Mouse (Mus musculus) liver, embryonic 12.5 days (tissue): Measurements from ENCODE around the gene Gm17079. TPM values are rescaled to one million over a fixed set of nuclear protein-coding genes. Genes with fewer than 3 reads are reported as not detected.
"Not testable (repeated sequence)": the region's sequence is repeated elsewhere in the genome, so short reads cannot be mapped to it uniquely, and the experiment has no call there.

Source experiments
- ATAC-seq: fragments of 200-750 bp; cut with Nextera tagmentation; 2 replicates; pipeline ENCODE4 v1.8.0; 2017; ENCODE audit warnings: moderate number of reproducible peaks, mild to moderate bottlenecking, moderate library complexity
- H3K27ac ChIP-seq: fragments of 300-500 bp; sonication (generic); 2 replicates; pipeline ENCODE4 v1.5.1; 2016; ENCODE audit warnings: mild to moderate bottlenecking
- H3K27me3 ChIP-seq: fragments of 300-500 bp; sonication (generic); replicated peaks from 2 replicates; pipeline ENCODE4 v1.6.1; 2016; ENCODE audit warnings: mild to moderate bottlenecking, moderate library complexity
- H3K36me3 ChIP-seq: fragments of 300-500 bp; sonication (generic); 2 replicates; pipeline ENCODE4 v1.6.1; 2016; ENCODE audit warnings: mild to moderate bottlenecking, moderate library complexity
- H3K4me1 ChIP-seq: fragments of 300-500 bp; sonication (generic); 2 replicates; pipeline ENCODE4 v1.6.1; 2016
- H3K4me2 ChIP-seq: fragments of 300-500 bp; sonication (generic); 2 replicates; pipeline ENCODE4 v1.6.1; 2016; ENCODE audit warnings: mild to moderate bottlenecking, moderate library complexity
- H3K4me3 ChIP-seq: fragments of 300-500 bp; sonication (generic); 2 replicates; pipeline ENCODE4 v1.5.1; 2016; ENCODE audit warnings: mild to moderate bottlenecking, moderate library complexity
- H3K9ac ChIP-seq: fragments of 300-500 bp; sonication (generic); 2 replicates; pipeline ENCODE4 v1.6.1; 2016; ENCODE audit warnings: mild to moderate bottlenecking, moderate library complexity
- H3K9me3 ChIP-seq: fragments of 300-500 bp; sonication (generic); replicated peaks from 2 replicates; pipeline ENCODE4 v1.6.1; 2016; ENCODE audit warnings: mild to moderate bottlenecking, moderate library complexity
- whole genome bisulfite sequencing: fragments of 180-500 bp; shearing (Covaris S2); methylation state at CpG from one replicate; pipeline ENCODE4 v1.1.7; 2016; ENCODE audit not compliant: insufficient replicate concordance; 5-methylcytosine and 5-hydroxymethylcytosine counted together
- polyA plus RNA-seq: library from polyadenylated mRNA; unstranded; fragments of >200 nt; fragmentation: Nextera tagmentation; extraction: Ambion mirVana; gene quantifications from 2 replicates; pipeline ENCODE4 v1.2.1, GENCODE M21; 2016

The Gm17079 gene
- not detected in 2 replicates for polyA plus RNA-seq

DNA sequence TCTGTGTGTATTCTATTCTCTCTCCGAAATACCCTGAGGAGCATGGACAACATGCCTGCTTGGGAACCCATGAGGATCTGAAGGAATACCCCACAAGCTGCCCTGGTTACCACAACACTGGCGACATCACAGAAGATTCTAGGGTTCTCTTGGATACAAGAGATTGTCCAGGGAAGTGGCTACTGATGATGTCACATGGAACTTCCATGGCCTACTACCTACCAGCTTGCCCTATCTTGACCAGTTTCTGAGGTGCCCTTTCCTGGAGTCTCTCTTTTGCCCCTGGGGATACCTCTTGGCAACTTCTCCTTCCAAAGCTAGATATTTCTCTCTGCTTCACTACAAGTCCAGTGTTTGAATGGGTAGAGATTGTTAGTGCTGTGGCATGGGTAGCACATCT lies at the start of gene Gm17079:
Gm17079 (minus strand) TSS at position 101 of the 400 bp plus-strand sequence.
- H3K9me3 ChIP-seq, ATAC-seq, H3K4me3 ChIP-seq: not testable (repeated sequence)

GRCm38 (mm10) chr14:51740347-51741170 lies 45.3 kb upstream of the Gm17079 start:
- no peaks in the 10 kb centered on the region for H3K36me3 ChIP-seq
- H3K4me2 ChIP-seq: peak overlapping the region; percentile 47
- no peak overlapping the region for H3K9ac ChIP-seq
- peak overlapping the region; percentile 18 for H3K4me3 ChIP-seq
- no peaks in the 10 kb centered on the region for H3K9me3 ChIP-seq
- no peaks in the 10 kb centered on the region for H3K4me1 ChIP-seq
- H3K27ac ChIP-seq: no peak overlapping the region
- ATAC-seq: no peak
- H3K27me3 ChIP-seq: peaks cover 48% of the 10 kb centered on the region
- WGBS: 2% methylated on average over 42 of the region's 42 CpGs

More for the DNA sequence above, at the start of gene Gm17079:
- not testable (repeated sequence) for H3K36me3 ChIP-seq, H3K4me2 ChIP-seq, H3K4me1 ChIP-seq, H3K27me3 ChIP-seq, H3K27ac ChIP-seq, H3K9ac ChIP-seq
- WGBS: 71% methylated on average over 2 of the region's 2 CpGs

GRCm38 (mm10) chr14:51739150-51739993 lies 44.1 kb upstream of the Gm17079 start:
- Histone ChIP-seq H3K27me3 (peaks cover 48% of the 10 kb centered on the region), H3K4me3 (no peak overlapping the region), H3K9me3 (no peaks in the 10 kb centered on the region), H3K4me2 (no peak overlapping the region), H3K36me3 (no peaks in the 10 kb centered on the region), H3K9ac (no peak overlapping the region), H3K27ac (no peak overlapping the region), H3K4me1 (no peaks in the 10 kb centered on the region)
- ATAC-seq: no peak
- WGBS: 2% methylated on average over 23 of the region's 24 CpGs

- no peak overlapping the region for H3K27ac ChIP-seq
- no peak for ATAC-seq
- H3K36me3 ChIP-seq: no peaks in the 10 kb centered on the region
- no peaks in the 10 kb centered on the region for H3K9me3 ChIP-seq
- 2% methylated on average over 29 of the region's 29 CpGs for WGBS
- H3K4me3 ChIP-seq: no peak overlapping the region
- no peak overlapping the region for H3K4me2 ChIP-seq
- H3K9ac ChIP-seq: no peak overlapping the region
- H3K4me1 ChIP-seq: no peaks in the 10 kb centered on the region
- peaks cover 48% of the 10 kb centered on the region for H3K27me3 ChIP-seq
Measured at GRCm38 (mm10) chr14:51738411-51739149, 43.3 kb upstream of the Gm17079 start.

GRCm38 (mm10) chr14:51737967-51738366 lies 42.7 kb upstream of the Gm17079 start:
- peaks cover 48% of the 10 kb centered on the region for H3K27me3 ChIP-seq
- H3K36me3 ChIP-seq: no peaks in the 10 kb centered on the region
- no peak overlapping the region for H3K9ac ChIP-seq
- no peak overlapping the region for H3K27ac ChIP-seq
- ATAC-seq: no peak
- H3K9me3 ChIP-seq: no peaks in the 10 kb centered on the region
- H3K4me2 ChIP-seq: no peak overlapping the region
- H3K4me1 ChIP-seq: no peaks in the 10 kb centered on the region
- no peak overlapping the region for H3K4me3 ChIP-seq
- 24% methylated on average over 12 of the region's 12 CpGs for WGBS

DNA sequence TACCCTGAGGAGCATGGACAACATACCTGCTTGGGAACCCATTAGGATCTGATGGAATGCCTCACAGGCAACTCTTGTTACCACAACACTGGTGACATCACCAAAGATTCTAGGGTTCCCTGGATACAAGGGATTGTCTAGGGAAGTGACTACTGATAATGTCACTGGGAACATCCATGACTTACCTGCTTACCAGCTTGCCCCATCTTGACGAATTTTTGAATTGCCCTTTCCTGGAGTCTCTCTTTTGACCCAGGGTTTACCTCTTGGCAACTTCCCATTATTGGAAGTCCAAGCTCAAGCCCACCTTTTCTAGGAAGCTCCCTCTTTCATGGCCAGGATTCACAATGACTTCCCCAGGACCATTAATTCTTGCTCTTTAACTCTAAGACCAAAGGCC lies 21.8 kb upstream of the Gm17079 start, which contains the start of gene Gm5800:
Gm5800 (minus strand) TSS at position 101 of the 400 bp plus-strand sequence.
- H3K9ac ChIP-seq: no peak within 1 kb of the TSS
- H3K4me3 ChIP-seq: no peak within 1 kb of the TSS
- no peaks in the 10 kb centered on the region for H3K36me3 ChIP-seq
- ATAC-seq: no peak
- WGBS: 23% methylated on average over 1 of the region's 1 CpGs
- no peaks in the 10 kb centered on the region for H3K27me3 ChIP-seq
- no peaks in the 10 kb centered on the region for H3K4me1 ChIP-seq
- H3K27ac ChIP-seq: no peak within 1 kb of the TSS
- H3K9me3 ChIP-seq: no peaks in the 10 kb centered on the region
- H3K4me2 ChIP-seq: no peak within 1 kb of the TSS

- Histone ChIP-seq H3K4me3 (no peak overlapping the region), H3K36me3 (no peaks in the 10 kb centered on the region), H3K4me2 (no peak overlapping the region), H3K9me3 (no peaks in the 10 kb centered on the region), H3K9ac (no peak overlapping the region), H3K4me1 (no peaks in the 10 kb centered on the region), H3K27me3 (no peaks in the 10 kb centered on the region), H3K27ac (no peak overlapping the region)
- WGBS: 71% methylated on average over 5 of the region's 5 CpGs
- no peak for ATAC-seq
Measured at GRCm38 (mm10) chr14:51677269-51677668, 18.0 kb downstream of the Gm17079 start.

Other genes starting within 250 kb of the Gm17079 start
- gene Vmn2r89, start 243.6 kb downstream of the Gm17079 start, polyA plus RNA-seq: not detected in 2 replicates
- gene Gm5622, start 142.7 kb downstream of the Gm17079 start, polyA plus RNA-seq: 0.13 TPM in 1 of 2 replicates, not detected in the other
- gene Gm17175, start 121.4 kb downstream of the Gm17079 start, polyA plus RNA-seq: not detected in 2 replicates
- gene Gm17174, start 103.3 kb downstream of the Gm17079 start, polyA plus RNA-seq: not detected in 2 replicates
- gene Gm17078, start 84.2 kb downstream of the Gm17079 start, polyA plus RNA-seq: not detected in 2 replicates
- not detected in 2 replicates for gene Gm4181, start 59.8 kb downstream of the Gm17079 start, polyA plus RNA-seq
- not detected in 2 replicates for gene Gm5800, start 21.7 kb upstream of the Gm17079 start, polyA plus RNA-seq
- not detected in 2 replicates for gene Ang4, start 78.1 kb upstream of the Gm17079 start, polyA plus RNA-seq
- not detected in 2 replicates for gene AY358078, start 104.6 kb upstream of the Gm17079 start, polyA plus RNA-seq
- gene Ear6, start 158.2 kb upstream of the Gm17079 start, polyA plus RNA-seq: 3.6 and 12.0 TPM in 2 replicates
- 19.6 and 20.4 TPM in 2 replicates for gene Mettl17, start 189.4 kb upstream of the Gm17079 start, polyA plus RNA-seq
- 0.06 and 0.11 TPM in 2 replicates for gene Slc39a2, start 197.4 kb upstream of the Gm17079 start, polyA plus RNA-seq
- gene Ndrg2, start 218.7 kb upstream of the Gm17079 start, polyA plus RNA-seq: 17.0 and 17.3 TPM in 2 replicates
- not detected in 2 replicates for gene Tppp2, start 223.0 kb upstream of the Gm17079 start, polyA plus RNA-seq
- gene Rnase13, start 227.3 kb upstream of the Gm17079 start, polyA plus RNA-seq: not detected in 2 replicates